Mouse (Mus musculus): ENCODE measurements around the gene Enpep. TPM values are rescaled to one million over a fixed set of nuclear protein-coding genes. Genes with fewer than 3 reads are reported as not detected.

Enpep gene
- total RNA-seq, 1 experiment from 2014 or later: 11.7 TPM

- no peak for DNase-seq
These were observed 20.0 kb downstream of the Enpep start for GRCm38 (mm10) chr3:129312511-129312910.

- no peak for DNase-seq
These were observed 20.6 kb downstream of the Enpep start for GRCm38 (mm10) chr3:129311951-129312350.

GRCm38 (mm10) chr3:129309926-129310325, 22.6 kb downstream of the Enpep start:
- DNase-seq: no peak

- no peak for DNase-seq
These were observed 23.6 kb downstream of the Enpep start for GRCm38 (mm10) chr3:129308876-129309275.

- no peak for DNase-seq
These were observed 24.3 kb downstream of the Enpep start for GRCm38 (mm10) chr3:129308102-129308752.

- DNase-seq: no peak
These were observed 28.6 kb downstream of the Enpep start for GRCm38 (mm10) chr3:129303941-129304340.

GRCm38 (mm10) chr3:129299874-129300273, 32.6 kb downstream of the Enpep start:
- DNase-seq: no peak

GRCm38 (mm10) chr3:129298606-129299005, 33.9 kb downstream of the Enpep start:
- no peak for DNase-seq

GRCm38 (mm10) chr3:129296994-129297393, 35.5 kb downstream of the Enpep start:
- DNase-seq: peak; percentile 74

- DNase-seq: no peak
These were observed 36.6 kb downstream of the Enpep start for GRCm38 (mm10) chr3:129295883-129296282.

GRCm38 (mm10) chr3:129289536-129289935, 43.0 kb downstream of the Enpep start:
- DNase-seq: no peak

GRCm38 (mm10) chr3:129287140-129287539, 45.4 kb downstream of the Enpep start:
- DNase-seq: no peak

- peak; percentile 10 for DNase-seq
These were observed 46.1 kb downstream of the Enpep start for GRCm38 (mm10) chr3:129286426-129286825.

GRCm38 (mm10) chr3:129284326-129284725, 48.2 kb downstream of the Enpep start:
- no peak for DNase-seq

GRCm38 (mm10) chr3:129279441-129279840, 53.1 kb downstream of the Enpep start:
- DNase-seq: no peak

- DNase-seq: no peak
These were observed 59.2 kb downstream of the Enpep start for GRCm38 (mm10) chr3:129273156-129273831.

GRCm38 (mm10) chr3:129270044-129270443, 62.5 kb downstream of the Enpep start:
- DNase-seq: no peak

GRCm38 (mm10) chr3:129268886-129269683, 63.4 kb downstream of the Enpep start:
- no peak for DNase-seq

- DNase-seq: no peak
These were observed 74.0 kb downstream of the Enpep start for GRCm38 (mm10) chr3:129258497-129258896.

- DNase-seq: peak; percentile 4
These were observed 75.8 kb downstream of the Enpep start for GRCm38 (mm10) chr3:129256766-129257165.

GRCm38 (mm10) chr3:129256283-129256682, 76.2 kb downstream of the Enpep start:
- DNase-seq: no peak

GRCm38 (mm10) chr3:129254246-129254645, 78.3 kb downstream of the Enpep start:
- no peak for DNase-seq

- DNase-seq: no peak
These were observed 81.5 kb downstream of the Enpep start for GRCm38 (mm10) chr3:129250997-129251396.

Data from adrenal gland, postnatal 25 days (tissue).